Mouse (Mus musculus) erythroblast, embryonic 14.5 days (primary cell): ENCODE data around the gene Tspan32.

Source experiments
- GATA1 ChIP-seq: IDR thresholded peaks from 2 replicates; pipeline ENCODE4 v1.6.1; 2012; ENCODE audit warnings: low read length, inconsistent platforms, mixed read lengths
- TAL1 ChIP-seq: IDR thresholded peaks from 3 replicates; pipeline ENCODE4 v1.6.1; 2012; ENCODE audit warnings: low read length, inconsistent platforms, mixed read lengths

GRCm38 (mm10) chr7:142967414-142967883 is 37.4 kb upstream of the Tspan32 start:
- no peak for TF ChIP-seq TAL1
- TF ChIP-seq GATA1: no peak
